Mouse (Mus musculus) megakaryocyte-erythroid progenitor cell, adult 5-6 weeks (primary cell): ENCODE data around the gene Atic. TPM values are rescaled to one million over a fixed set of nuclear protein-coding genes. Genes with fewer than 3 reads are reported as not detected.

Source experiments
- ATAC-seq: replicated peaks from 2 replicates; pipeline ENCODE4 v1.8.0; 2016; ENCODE audit warnings: mild to moderate bottlenecking, inconsistent platforms; ENCODE audit not compliant: severe bottlenecking, poor library complexity, low FRiP score, low TSS enrichment
- total RNA-seq, 2 experiments: library from RNA; stranded (forward) in 1 of 2; stranded (reverse) in 1 of 2; fragments of 200-1000, 215-1000 nt in 1 of 2; fragments of >200 nt in 1 of 2; fragmentation: Nextera tagmentation in 1 of 2; gene quantifications; 2 replicates each; pipeline ENCODE4 v1.2.3; 2014 to 2017

Gene Atic
- total RNA-seq (2014; fragmentation: Nextera tagmentation) (132 and 191 TPM in 2 replicates), total RNA-seq (2017) (308 and 387 TPM in 2 replicates)

DNA sequence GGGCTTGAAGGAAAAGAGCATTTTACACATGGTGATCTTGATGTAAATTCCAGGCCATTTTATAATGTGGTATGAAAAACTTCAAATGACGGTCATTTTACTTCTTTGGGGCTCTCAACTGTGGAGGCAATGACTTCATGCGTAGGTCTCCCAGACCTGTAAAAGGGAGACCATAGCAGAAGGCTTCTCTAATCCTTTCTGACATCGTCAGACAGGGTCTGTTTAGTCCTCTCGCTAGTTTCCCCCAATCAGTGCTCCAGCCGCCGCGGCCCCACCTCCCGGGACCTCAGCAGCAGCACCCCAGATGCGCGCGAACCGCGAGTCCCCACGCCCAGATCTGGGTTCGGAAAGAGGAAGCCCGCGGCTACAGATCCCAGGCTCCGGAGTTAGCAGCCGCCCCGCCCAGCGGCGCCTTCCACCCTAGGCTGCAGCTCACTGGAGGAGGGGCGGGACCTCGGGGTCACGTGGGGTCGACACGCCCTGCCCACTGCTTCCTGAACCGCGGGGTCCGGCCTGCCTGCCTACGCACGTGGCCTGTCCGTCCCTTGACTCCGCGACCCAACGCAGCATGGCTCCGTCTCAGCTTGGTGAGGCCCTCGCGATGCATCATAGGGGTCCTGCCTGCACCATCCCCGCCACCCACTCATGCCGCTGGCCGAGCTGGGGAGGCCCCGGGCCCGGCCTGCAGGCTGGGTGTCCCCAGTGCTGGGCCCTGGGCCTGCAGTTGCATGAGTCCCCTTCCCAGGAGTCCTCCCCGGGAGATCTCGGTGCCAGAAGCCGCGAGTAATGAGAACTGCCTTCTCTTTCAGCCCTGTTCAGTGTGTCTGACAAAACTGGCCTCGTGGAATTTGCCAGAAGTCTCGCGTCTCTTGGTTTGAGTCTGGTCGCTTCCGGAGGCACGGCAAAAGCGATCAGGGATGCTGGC, at the start of gene Atic:
Gene Atic, plus strand, starts transcription at position 463 of the 925 bp plus-strand sequence.
- peak; percentile 99 for ATAC-seq

DNA sequence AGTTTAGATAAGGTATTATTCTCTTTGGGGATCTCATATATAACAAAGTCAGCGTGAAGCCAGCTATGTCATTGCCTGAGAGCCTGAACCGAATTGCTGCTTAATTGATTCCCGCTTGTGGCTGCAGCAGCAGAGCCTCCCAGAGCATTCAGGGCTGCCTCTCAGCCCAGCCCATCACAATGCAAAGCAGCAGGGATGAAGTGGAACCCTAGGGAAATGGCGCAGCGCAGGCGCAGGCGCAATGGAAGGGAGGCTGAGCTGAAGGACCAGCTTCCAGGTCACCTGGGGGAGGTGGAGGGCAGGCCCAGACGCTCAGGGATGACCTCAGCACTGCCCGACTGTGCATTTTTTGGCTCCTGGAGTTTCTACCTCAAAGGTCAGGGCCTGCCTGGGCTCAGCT, 49.7 kb upstream of the Atic start:
- no peak for ATAC-seq

DNA sequence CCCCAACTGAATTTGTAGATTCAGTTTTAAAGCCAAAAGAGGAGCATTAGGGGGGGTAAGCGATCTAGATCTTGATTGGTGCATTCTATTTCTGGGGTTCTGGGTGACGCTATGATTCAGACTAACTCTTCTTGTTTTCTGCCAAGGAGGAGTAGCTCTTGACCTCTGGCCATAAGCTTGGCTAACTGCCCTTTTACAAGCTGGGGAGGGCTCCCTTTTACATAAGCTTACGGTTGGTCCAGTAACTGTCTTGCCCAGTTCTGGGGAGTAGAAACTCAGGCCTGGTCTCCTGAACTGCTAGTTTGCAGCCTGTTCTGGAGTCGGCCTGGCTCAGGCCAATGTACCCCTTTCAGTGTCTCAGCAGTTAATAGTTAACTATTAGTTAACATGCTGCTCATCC, 41.9 kb upstream of the Atic start:
- ATAC-seq, result no peak

DNA sequence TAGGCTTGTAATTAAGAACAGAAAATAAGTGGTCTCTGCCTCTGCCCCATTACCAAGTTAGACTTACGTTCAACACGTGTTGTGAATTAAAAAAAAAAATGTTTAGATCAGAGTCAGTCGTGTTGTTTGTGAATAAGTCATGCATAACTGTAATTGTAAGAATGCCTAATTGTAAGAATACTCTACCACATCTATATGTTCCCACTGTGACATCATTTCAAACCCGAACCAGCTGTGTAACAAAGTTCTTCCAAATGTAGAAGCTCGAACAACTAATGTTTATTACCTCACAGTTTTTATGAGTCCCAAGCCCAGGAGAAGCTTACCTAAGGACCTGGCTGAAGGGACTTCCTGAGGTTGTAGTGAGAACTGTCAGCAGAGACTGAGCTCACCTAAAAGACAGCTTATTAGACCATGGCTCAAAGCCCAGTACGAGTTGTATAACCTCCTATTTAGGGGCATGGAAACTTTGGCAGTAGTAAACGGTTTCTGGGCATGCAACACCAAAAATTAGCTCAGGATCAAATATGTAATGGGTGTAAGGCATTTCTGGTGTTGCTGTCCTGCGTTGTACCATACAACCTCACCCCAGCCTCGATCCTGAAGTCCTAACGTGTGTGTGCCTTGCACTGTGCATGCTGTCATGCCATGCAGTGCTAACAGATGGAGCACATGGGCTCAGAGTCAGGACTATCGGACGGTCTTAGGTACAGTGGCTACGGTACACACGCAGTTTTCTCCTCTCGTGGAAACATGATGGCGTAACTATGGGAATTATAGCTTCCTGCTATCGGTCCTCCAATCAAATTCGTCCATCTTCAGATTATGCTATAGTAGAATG, 27.9 kb upstream of the Atic start:
- ATAC-seq, result no peak

DNA sequence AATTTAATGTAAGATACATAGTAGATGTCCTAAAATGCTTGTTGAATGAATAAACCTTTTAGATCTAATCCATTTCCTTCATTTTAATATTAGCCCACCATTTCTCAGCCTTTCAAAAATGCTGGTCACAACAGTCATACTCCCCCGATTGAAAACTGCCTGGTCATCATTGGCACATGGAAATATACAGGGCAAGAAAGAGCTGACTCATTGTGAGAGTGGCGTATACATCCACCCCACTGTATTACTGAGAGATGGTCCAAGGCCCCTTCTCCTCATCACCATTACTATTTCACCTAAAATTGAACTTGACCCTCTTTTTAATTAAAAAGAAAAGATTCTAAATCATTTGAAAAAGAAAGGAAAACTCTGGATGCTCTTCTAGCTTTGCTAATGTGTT, 26.2 kb upstream of the Atic start:
- no peak for ATAC-seq

DNA sequence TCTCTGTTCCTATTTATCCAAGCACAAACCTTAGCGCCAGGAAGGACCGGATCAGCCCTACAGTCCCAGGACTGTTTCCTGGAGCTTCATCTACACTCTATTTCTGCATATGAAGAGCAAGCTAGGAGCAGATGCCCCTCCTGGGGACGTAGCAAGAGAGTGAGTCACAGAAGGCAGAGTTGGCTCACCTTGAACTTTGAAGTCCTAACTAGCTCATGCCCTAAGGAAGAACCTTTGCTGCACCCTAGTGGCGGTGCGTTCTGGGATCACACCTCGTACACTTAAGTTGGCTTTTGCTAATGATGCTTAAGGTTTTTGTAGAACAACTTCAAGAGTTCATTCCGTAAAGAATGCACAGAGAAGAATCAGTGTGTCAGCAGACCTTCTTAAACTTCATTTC, 25.3 kb upstream of the Atic start:
- ATAC-seq, result 0 out of 2 replicates have a peak, but pooled peaks have one; percentile 37

DNA sequence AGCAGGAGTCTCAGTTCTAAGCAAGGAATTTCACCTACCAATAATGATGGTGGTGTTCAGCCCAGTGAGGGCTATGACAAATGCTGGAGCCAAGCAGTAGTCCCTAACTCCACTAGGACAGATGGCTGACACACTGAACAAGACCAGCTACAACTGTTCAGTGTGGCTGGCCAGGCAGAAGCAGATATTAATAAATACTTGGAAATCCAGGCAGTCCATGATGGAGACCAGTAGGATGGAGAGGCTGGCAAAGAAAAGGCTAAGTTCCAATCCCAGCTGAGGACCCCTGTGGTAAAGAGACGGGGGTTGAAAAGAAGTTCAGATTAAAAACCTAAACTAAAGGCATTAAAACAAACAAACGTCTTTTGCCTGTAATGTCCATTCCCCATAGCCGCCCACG, 17.3 kb upstream of the Atic start:
- no peak for ATAC-seq

DNA sequence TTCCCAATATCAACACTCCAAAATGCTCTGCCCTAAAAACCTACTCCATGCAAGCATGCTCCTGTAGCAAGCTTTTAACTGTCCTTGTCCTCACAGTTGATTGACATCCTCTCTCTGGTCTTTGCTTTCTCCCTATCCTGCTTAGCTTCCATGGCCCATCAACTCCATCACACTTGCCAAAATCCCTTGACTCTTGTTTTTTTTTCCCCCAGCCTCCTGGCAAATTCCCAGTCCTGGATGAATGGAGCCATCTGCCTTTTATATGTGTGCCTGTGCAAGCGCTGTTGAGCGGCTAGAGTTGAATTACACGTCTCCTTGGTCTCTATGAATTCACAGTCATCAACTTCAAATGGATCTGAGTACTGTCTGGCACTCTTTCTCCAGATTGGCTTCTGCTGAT, 16.5 kb upstream of the Atic start:
- no peak for ATAC-seq

DNA sequence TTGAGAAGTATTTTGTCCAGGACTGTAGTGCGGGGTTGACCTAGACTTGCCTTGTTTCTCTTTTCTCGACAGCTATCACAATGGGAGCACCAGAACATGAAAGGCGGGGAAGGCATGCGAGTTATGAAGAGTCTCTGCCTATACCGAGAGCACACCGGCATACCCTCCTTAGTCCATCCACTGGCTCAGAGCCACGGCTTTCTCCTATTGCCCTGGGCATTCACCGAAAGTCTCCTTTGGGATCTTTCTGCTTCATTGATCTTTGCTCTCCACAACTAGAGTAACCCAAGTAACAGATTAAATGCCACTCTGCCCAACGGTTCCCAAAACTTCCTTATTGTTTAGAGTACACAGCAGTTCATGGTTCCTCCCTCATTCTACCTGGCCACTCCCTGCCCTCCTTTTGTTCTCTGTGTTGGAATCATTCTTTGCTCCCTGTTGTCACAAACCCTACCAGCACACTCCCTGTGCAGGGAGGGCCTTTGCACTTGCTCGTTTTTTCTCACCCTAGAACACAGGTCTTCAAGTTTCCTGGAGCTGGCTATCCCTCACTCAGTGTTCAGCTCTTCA, 6.2 kb upstream of the Atic start:
- ATAC-seq, result no peak

DNA sequence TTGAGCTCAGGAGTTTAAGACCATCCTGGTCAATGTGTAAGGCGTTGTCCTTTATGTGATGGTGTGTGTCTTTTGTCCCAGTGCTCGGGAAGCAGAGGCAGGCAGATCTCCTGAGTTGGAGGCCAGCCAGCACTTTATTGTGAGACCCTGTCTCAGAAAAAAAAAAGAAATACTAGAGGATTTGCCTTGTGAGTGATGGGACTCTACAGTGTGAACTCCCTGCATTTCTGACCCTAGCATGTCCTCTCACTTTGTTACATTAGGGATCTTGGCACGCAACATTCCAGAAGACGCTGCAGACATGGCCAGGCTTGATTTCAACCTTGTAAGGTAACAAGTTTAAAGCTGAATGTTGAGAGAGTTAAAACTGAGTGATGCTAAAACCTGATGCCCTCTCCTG, 3.7 kb downstream of the Atic start:
- no peak for ATAC-seq

DNA sequence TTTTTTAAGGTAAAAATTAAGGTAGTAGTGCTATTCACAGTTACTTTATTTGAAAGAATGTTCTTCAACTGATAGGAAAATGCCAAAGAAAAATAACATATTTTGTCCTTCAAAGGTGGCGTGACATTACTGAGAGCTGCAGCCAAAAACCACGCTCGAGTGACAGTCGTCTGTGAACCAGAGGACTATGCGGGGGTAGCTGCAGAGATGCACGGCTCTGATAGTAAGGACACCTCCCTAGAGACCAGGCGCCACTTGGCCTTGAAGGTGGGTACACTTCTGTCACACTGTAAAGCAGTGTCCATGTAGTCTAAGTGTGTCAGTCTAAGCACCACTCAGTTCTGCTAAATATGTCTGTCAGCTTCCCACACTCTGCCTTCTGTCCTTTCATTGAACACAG, 7.3 kb downstream of the Atic start:
- no peak for ATAC-seq

DNA sequence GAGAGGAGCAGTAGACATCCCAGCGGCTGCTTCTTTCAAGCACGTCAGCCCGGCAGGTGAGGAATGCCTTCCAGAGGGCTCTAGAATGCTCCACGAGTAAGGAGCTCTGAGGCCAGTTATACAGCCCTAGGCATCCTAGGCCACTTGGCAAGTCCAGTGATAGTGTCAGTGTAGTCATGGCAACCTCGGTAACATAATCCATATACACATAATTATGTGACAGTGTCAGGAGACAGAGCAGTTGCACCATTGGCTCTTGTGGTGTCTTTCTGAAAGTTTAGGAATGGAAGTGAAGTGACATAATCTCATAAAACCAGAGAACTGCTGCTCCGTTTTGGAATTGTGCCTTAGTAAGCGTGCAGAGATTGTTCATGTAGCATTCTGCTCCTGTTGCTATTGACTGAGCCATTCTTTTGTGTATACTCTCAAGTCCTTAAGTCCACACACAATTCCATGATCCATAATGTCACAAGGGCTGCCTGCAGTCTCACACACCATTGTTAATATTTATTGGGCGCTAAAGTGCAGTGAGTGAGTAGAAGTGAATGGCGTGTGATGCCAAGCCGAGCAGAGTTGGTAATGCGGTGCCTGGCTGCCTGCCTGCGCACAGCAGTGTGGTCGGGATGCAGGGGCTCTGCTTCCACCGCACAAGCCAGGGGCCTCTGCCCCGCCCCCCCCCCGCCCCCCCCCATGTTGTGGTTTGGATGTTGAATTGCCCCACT, 11.1 kb downstream of the Atic start:
- ATAC-seq, result no peak

DNA sequence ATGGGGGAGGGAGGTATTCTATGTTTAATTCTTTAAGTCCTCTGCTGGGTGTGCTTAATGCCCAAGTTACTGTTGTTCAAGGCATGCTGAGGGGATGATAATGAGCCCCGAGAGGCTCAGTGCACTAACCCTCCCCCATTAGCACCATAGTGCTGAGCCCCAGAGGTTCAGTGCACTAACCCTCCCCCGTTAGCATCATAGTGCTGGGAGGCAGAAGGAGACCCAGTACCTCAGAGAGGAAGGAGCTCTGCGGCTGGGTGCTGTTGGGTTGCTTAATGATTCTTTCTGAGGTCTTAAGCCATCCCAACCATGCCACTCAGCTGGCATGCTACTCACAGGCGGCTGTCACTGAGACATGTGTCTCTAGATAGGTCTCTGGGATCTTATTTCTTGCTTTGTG, 13.2 kb downstream of the Atic start:
- no peak for ATAC-seq

DNA sequence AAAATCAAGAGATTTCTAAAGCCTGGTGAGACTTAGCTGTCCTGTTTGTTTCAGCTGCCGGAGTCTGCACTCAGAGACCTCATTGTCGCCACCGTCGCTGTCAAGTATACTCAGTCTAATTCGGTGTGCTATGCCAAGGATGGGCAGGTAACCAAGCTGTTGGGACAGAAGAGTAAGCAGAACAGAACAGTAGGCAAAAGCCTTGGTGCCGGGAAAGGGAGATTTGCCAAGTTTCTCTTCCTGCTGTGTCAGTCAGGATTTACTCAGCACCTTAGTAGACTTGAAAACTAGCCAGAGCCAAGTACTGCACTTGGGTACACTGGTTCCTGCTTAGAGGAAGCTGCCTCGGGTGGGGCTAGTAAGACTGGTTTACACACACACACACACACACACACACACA, 19.0 kb downstream of the Atic start:
- no peak for ATAC-seq

DNA sequence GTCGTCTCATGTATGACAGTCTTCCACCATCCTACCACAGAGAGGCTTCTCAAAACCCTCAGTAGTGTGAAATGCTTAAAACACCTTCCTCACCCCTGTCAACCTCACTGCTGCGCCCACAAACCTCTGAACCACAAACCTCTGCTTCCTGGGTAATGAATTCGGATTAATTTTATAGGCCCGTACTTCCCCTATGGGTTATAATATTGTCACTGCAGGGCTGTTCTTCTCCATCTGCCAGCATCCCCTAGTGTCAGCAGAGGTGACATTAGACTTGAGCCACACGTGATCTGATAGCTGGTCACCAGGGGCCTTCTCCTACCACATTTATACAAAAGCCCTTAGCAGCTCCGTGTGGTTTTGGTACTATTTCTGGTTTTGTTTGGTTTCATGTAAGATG, 19.9 kb downstream of the Atic start:
- no peak for ATAC-seq

DNA sequence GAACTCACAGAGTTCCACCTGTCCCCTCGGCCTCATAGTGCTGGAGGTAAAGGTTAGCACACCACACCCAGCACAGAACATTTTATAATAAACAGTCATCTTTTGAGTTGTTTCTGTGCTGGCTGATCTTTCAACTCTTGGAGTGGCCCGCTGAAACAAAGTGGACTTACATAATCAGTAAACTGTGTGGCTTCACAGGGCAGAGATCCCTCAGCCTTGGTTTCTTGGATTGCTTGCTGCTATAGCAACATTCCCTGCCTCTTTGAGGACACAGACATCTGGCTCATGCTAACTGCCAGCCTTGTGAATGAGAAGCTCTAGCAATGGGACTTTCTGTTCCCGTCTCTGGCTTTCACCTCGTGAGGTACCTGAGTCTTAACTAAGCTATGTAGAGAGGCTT, 22.6 kb downstream of the Atic start:
- no peak for ATAC-seq

DNA sequence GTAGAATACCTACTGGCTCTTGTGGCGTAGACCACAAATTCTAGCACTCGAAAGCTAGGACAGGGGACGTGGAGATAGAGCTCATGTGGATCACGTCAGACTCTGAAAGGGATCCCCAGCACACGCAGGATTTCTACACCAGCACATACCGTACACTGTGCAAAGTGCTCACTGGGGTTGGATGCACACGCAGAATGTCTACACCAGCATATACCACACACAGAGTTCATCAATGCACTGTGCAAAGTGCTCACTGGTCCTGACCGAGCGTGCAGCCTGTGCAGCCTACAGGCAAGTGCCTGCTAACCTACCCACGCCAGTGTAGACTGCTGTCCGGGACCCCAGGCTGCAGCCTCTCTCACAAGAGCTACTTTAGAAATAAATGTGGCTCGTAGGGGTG, 23.5 kb downstream of the Atic start:
- no peak for ATAC-seq

DNA sequence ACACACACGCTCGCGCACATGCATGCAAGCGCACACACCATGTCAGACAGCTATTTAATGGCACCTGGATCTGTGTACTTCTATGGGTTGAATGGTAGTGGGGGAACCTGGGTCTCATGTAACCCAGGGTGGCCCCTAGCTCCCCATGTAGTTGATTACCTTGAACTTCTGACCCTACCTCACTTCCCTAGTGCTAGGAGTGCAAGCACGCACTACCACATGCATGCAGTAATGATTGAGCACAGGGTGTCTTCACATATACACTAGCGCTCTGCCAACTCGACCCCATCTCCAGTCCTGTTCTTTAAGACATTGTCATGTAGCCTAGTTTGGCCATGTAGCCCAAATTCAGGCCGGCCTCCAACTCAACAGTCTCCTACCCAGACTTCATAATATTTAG, 26.4 kb downstream of the Atic start:
- no peak for ATAC-seq

DNA sequence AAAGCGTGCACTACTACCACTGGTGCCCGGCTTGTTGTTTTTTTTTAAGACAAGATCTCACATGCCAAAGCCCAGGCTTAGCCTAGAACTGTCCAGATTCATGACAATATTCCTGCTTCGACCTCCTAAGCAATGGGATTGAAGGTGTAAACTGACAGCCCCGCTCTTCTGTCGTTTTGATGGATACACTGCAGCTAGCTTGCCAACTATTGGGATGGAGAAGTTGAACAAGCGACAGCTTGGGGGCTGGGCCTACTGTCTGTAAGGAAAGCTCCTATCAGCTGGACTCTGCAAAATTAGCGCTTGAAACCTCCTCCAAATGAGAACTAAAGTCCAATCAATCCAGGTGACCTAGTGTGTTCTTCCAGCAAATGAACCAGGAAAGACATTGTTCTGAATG, 26.9 kb downstream of the Atic start:
- ATAC-seq, result no peak

DNA sequence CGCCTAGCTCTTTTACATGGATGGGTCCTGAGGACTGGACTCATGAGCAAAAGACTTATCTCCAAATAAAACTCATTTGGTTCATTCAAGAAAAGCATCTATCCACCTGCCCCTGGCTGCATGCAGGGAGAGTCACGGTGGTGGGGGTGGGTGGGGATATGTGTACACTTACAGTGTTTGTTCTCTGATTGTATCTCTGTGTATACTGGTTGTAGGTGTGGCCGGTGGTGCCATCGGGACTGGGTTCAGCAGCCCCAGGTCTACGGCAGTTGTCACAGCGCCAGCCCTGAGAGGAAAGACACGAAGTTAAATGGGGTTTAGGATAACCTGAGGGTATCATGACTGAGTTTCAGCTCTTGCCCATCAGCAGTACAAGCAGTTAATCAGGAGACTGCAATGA, 29.7 kb downstream of the Atic start:
- no peak for ATAC-seq
